Mouse (Mus musculus) testis, adult 2 months (tissue): Measurements from ENCODE around the gene Lrrc28.

Experiments
- CTCF ChIP-seq: fragments of 200-500 bp; IDR thresholded peaks from 2 replicates; pipeline ENCODE4 v1.5.1; 2012; ENCODE audit warnings: low read depth, mild to moderate bottlenecking, inconsistent platforms, low read length, moderate library complexity; ENCODE audit not compliant: control insufficient read depth, insufficient read depth, insufficient replicate concordance
- POLR2A ChIP-seq: fragments of 200-500 bp; IDR thresholded peaks from 2 replicates; pipeline ENCODE4 v1.6.1; 2012; ENCODE audit warnings: low read depth, mild to moderate bottlenecking, inconsistent platforms, low read length, moderate library complexity; ENCODE audit not compliant: control insufficient read depth

DNA sequence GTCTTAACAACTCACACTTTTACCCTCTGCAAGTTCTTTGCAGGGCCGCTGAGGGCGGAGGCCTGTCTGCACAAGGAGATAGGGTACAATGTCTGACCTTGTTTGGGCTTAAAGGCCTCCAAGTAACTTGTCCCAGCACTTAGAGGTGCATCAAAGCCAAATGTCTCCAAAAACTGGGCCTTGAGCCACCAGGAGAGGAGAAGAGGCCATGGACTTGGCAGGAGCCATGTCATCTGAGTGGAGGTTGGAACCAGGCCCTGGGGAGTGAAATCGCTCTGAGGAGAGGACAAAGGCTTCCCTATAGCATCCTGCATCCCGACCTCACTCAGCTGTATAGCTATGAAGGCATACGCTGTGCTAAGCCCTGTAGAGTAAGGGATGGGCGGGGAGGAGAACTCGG, 145.6 kb downstream of the Lrrc28 start:
- TF ChIP-seq CTCF: no peak
- TF ChIP-seq POLR2A: no peak
